Mouse (Mus musculus) kidney, postnatal 14 days (tissue): Measurements from ENCODE around the gene Smpd3.

ENCODE experiments used
- DNase-seq: peaks from one replicate; pipeline ENCODE4 v3.0.0; 2022; ENCODE audit warnings: mixed read lengths

Smpd3 gene

DNA sequence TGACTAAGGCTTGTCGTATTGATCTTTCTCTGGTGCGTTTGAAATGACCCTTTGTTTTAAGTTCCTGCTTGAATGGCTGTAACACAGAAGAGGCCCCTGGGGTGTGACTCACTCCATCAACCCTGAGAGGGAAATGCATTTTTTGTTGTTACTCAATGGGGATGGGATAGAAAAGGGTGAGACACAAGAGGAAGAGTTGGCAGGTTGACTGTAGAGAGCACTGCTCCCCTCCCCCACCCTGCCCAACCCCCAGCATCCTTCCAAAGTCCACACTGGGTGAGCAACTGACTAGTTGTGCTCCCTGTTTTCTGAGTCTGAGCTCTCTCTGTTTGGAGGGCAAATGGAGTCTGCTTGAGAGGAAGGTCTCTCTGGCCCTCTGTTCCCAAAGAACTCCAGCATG is 50.3 kb downstream of the Smpd3 start:
- no peak for DNase-seq

GRCm38 (mm10) chr8:106280844-106281243 is 56.9 kb downstream of the Smpd3 start:
- DNase-seq = no peak

DNA sequence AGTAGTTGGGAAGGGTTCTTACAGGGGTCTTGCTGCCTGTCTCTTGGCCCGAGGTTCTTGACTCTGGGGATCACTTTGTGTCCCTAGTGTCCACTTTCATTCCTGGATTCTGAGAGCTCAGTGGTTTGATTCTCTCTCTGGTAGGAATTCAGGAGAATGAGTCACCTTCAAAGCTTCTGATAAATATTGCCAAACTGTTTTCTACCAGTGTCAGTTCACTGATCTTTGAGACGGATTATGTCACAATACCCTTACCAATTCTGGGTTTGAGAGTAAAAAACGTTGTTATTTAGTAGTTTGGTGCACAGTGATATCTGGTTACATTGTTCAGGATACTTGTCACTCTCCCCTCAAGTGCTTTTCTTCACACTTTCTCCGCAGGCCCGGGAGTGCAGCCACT is 57.6 kb downstream of the Smpd3 start:
- DNase-seq = no peak

- no peak for DNase-seq
Measured at GRCm38 (mm10) chr8:106278367-106279042, 59.3 kb downstream of the Smpd3 start.

GRCm38 (mm10) chr8:106276709-106277317 is 61.0 kb downstream of the Smpd3 start:
- no peak for DNase-seq

DNA sequence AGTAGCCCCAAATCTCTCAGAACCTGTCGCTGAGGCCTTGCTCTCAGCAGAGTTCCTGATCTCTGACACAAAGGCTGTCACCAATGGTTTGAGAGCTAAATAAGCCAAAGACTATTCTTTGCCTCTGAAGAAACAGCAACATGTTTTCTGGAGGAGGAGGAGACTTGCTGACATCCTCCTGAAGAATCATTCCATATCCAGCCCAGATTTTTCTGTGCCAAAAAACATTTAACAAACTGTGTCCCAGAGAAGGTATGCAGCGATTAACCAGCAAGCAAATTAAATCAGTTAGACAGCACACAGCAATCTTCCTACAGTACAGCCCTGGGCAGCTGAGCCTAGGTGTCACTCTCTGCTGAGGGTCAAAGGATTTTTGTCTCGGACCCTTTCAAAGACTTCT is 64.3 kb downstream of the Smpd3 start:
- no peak for DNase-seq

- no peak for DNase-seq
Measured at GRCm38 (mm10) chr8:106271378-106271777, 66.4 kb downstream of the Smpd3 start.

DNA sequence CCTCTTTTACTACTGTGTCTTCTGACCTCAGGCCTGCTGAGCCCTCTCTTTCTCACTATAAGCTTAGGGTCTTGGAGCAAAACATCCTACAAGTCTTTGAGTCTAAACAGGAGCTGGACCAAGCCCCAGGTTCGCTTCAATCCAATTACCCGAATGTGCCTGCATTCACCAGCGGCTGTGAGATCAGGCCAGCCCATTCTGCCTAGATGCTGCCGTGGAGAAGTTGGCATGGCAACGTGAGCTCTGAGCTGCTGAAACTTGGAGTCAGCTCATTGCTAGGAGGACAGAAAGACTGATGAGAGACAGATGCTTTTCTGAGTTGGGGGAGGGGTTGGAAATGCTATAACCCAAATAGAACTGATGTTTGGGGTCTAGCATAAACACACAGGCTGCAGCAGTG is 67.0 kb downstream of the Smpd3 start:
- DNase-seq = no peak

DNA sequence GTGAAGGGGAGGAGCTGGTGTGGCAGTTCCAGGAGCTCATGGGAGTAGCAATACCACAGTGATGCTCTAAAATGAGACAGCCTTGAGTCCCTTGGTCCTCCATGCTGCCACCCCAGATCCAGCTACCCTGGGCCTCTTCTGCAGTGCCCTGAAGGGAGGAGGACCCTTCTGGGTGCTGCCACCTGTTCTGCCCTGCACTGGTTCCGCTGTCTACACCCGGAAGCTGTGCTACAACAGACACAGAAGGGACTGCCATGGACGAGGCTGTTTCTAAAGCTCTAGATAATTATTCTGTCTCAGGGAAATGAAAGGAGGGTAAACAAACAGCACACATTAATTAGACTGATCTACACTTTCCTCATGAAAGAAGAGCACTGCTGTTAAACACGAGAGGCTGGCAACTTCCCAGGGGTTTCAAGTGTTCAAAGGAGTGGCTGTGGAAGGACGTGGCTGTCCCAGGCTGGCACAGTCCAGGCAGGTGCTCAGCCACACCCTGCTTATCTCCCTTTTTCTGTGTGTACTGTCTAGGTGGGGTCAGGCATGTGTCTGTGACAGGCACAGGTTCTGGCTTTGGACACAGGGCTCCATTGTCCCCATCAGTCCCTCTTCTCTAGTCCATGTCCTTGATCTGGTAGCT is 69.0 kb downstream of the Smpd3 start:
- DNase-seq = no peak

GRCm38 (mm10) chr8:106265398-106265797 is 72.4 kb downstream of the Smpd3 start:
- no peak for DNase-seq

DNA sequence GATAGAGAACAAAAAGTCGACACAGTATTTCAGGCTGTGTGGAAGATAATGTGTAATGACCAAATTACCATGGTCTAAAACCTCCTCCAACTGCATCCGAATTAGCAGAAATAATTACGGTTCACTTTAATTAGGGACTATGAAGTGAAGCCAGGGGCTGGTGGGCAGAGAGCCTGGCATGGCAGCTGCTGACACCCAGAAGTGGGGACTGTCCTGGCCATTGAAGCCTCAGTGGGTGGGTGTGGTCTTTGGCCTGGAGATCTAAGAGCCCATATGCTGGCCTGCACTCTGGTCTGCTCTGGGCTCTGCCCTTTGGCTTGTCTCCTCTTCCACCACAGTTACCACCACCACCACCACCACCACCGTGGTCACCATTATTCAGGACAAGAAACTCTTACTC is 73.9 kb downstream of the Smpd3 start:
- DNase-seq = no peak

- DNase-seq = peak; percentile 14
Measured at GRCm38 (mm10) chr8:106262343-106262742, 75.4 kb downstream of the Smpd3 start.

GRCm38 (mm10) chr8:106260894-106261293 is 76.9 kb downstream of the Smpd3 start:
- no peak for DNase-seq

GRCm38 (mm10) chr8:106259579-106260255 is 78.1 kb downstream of the Smpd3 start:
- no peak for DNase-seq

DNA sequence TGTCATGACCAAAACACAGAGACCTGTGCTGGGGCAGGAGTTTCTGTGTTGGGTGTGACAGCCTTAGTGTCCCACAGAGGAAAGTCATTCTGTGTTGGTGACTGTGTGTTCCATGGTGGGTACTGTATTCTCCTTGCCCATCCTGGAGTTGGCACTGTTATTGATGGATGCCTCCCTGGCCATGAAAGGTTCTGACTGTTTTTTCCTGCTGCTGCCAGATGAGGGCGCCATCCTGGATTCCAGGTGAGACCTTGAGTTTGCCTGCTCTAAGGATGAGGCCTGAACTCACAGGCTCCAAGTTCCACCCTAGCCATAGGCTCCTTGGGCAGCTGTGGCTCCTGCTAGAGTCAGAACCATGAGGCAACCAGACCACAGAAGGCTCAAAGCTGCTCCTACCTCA is 79.6 kb downstream of the Smpd3 start:
- no peak for DNase-seq

- no peak for DNase-seq
Measured at GRCm38 (mm10) chr8:106250186-106250585, 87.6 kb downstream of the Smpd3 start.

GRCm38 (mm10) chr8:106237106-106237505 is 100.7 kb downstream of the Smpd3 start:
- peak; percentile 84 for DNase-seq

DNA sequence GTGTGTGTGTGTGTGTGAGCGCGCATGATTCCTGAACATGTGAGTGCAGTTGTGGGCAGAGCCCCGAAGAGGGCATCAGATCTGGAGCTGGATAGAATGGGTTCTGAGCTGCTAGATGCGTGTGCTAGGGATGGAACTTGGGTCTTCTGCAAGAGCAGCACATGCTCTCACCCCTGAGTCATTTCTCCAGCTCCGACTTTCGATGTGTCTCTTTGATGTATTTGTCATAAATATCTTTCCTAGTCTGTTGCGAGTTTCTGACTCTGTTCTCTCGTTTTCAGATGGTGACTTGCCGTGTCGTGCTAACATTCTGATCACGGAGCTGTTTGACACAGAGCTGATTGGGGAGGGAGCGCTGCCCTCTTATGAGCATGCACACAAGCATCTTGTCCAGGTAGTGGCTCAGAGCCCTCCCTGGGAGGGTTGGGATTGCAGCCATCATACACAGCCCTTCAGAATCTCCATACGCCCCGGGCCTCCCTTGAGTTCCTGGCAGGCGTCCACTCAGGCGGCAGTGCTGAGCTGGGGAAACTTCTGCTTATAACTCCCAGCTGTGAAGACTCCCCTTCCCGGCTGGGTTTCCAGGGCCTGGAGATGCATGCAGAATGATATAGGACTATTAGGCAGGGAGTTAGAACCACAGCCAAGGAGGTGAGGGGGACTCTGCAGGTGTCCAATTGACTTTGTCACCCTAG is 103.1 kb downstream of the Smpd3 start:
- no peak for DNase-seq

DNA sequence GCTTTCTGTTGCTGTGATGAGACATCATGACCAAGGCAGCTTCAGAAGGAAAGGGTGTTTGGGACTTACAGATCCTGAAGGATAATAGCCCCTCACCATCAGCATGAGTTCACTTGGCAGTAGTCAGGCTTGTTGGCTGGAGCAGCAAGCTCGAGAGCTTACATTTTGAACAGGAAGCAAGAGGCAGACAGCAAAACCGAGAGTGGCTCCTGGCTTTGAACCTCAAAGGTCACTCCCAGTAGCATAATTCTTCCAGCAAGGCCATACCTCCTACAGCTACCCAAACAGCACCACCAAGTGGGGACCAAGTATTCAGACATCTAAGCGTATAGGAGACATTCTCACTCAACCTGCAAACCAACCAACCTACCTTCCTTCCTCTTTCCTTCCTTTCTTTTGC is 105.0 kb downstream of the Smpd3 start:
- no peak for DNase-seq

DNA sequence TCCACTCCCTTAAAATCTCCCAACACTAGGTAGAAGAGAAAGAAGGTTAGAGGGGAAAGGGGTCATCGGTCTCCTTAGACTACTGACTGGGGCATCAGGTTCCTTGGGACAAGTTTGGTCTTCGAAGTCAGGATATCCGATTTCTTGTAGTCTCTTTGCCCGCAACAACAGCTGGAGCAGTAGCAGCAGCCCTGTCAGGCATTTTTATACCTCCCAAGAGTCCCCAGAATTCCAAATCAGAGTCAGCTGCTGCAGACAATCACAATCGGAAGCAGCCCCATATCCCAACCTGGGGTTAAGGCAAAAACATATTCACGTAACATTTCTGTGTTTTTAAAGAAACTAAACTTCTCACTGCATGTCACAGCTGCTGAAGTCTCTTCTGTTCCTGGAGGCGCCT is 106.3 kb downstream of the Smpd3 start:
- no peak for DNase-seq

DNA sequence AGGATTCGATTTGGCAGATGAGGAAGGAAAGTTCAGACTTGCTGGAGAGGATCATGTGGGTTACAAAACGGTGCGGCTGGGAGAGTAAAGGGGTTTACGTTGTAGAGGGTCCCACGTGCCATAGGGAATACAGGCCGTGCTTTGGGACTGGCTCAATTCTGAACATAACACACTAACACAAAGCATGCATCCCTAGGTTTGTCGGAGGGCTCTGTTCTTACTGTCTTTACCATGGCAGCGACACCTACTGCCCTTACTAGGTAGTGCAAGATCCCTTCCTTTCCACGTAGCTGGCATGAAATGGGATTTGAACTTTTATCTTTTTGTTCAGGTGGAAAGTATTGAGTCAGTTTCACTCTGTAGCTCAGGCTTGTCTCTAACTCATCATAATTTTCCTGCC is 111.2 kb downstream of the Smpd3 start:
- DNase-seq = peak; percentile 44

DNA sequence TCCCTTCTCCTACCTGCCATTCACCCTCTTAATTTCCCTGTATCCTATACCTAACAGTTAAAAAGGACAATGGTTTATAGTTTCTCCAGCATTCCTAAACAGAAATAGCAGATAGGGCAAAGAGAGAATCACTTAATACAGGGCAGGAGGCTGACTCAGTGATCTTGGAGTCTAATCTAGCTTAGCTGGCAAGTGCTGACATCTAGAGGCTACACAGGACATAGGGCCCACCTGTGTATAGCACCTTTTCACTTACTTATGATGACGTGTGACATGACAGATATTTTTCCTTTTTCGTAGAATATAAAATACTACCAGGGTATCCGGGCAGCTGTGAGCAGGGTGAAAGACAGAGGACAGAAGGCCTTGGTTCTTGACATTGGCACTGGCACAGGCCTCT is 118.2 kb downstream of the Smpd3 start:
- no peak for DNase-seq

DNA sequence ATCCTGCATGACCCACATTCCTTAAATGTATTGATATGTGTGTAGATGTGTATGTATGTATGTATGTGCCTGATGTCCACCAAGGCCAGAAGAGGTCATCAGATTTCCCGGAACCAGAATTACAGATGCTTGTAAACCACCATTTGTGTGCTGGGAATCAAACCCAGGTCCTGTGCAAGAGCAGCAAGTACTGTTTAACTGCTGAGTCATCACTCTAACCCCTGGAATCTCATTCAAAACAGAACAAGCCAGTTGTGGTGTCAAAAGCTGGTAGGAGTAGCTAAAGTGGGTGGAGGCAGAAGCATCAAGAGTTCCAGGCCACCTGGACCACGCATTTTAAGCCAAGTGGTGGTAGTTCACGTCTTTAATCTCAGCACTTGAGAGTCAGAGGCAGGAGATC is 123.8 kb downstream of the Smpd3 start:
- DNase-seq = no peak
